Mouse (Mus musculus): ENCODE data around the gene Ano4. TPM values are rescaled to one million over a fixed set of nuclear protein-coding genes. Genes with fewer than 3 reads are reported as not detected.
A peak's percentile ranks its signal among the peaks of the same experiment; 100 is the strongest.

The Ano4 gene
- total RNA-seq (2022): 1 to 10 TPM in 3 of 4 experiments, under 1 TPM in 1; 0.56 to 1.9 (median 1.3) TPM

GRCm38 (mm10) chr10:89344491-89345195 is at the start of gene Ano4:
Gene Ano4 (minus strand): TSS chr10:89344762.
- DNase-seq (ENCODE audit: low spot score in 2 of 2): peak in 1 of 2 experiments; percentile 12

- DNase-seq (ENCODE audit: low spot score in 2 of 2): no peak
Measured at GRCm38 (mm10) chr10:89392687-89393086, 48.1 kb upstream of the Ano4 start.

GRCm38 (mm10) chr10:89391571-89392163 is 47.1 kb upstream of the Ano4 start:
- DNase-seq (ENCODE audit: low spot score in 2 of 2): no peak

GRCm38 (mm10) chr10:89386461-89386860 is 41.9 kb upstream of the Ano4 start:
- DNase-seq (ENCODE audit: low spot score in 2 of 2): no peak

GRCm38 (mm10) chr10:89383462-89383861 is 38.9 kb upstream of the Ano4 start:
- DNase-seq (ENCODE audit: low spot score in 2 of 2): peak; percentile 31 to 51

GRCm38 (mm10) chr10:89377750-89378149 is 33.2 kb upstream of the Ano4 start:
- no peak for DNase-seq (ENCODE audit: low spot score in 2 of 2)

GRCm38 (mm10) chr10:89370051-89370450 is 25.5 kb upstream of the Ano4 start:
- DNase-seq (ENCODE audit: low spot score in 2 of 2): no peak

- no peak for DNase-seq (ENCODE audit: low spot score in 2 of 2)
Measured at GRCm38 (mm10) chr10:89358933-89359332, 14.4 kb upstream of the Ano4 start.

GRCm38 (mm10) chr10:89354639-89355038 is 10.1 kb upstream of the Ano4 start:
- no peak for DNase-seq (ENCODE audit: low spot score in 2 of 2)

- no peak for DNase-seq (ENCODE audit: low spot score in 2 of 2)
Measured at GRCm38 (mm10) chr10:89351416-89351815, 6.9 kb upstream of the Ano4 start.

GRCm38 (mm10) chr10:89345606-89346005 is 1.0 kb upstream of the Ano4 start:
- no peak for DNase-seq (ENCODE audit: low spot score in 2 of 2)

GRCm38 (mm10) chr10:89345196-89345533 is 603 bp upstream of the Ano4 start:
- no peak for DNase-seq (ENCODE audit: low spot score in 2 of 2)

- DNase-seq (ENCODE audit: low spot score in 2 of 2): no peak
Measured at GRCm38 (mm10) chr10:89344132-89344490, 451 bp downstream of the Ano4 start.

- DNase-seq (ENCODE audit: low spot score in 2 of 2): no peak
Measured at GRCm38 (mm10) chr10:89343716-89344115, 846 bp downstream of the Ano4 start.

- no peak for DNase-seq (ENCODE audit: low spot score in 2 of 2)
Measured at GRCm38 (mm10) chr10:89330261-89330660, 14.3 kb downstream of the Ano4 start.

GRCm38 (mm10) chr10:89329806-89330205 is 14.8 kb downstream of the Ano4 start:
- DNase-seq (ENCODE audit: low spot score in 2 of 2): no peak

GRCm38 (mm10) chr10:89328876-89329275 is 15.7 kb downstream of the Ano4 start:
- no peak for DNase-seq (ENCODE audit: low spot score in 2 of 2)

- DNase-seq (ENCODE audit: low spot score in 2 of 2): peak; percentile 17 to 22
Measured at GRCm38 (mm10) chr10:89327004-89327511, 17.5 kb downstream of the Ano4 start.

- no peak for DNase-seq (ENCODE audit: low spot score in 2 of 2)
Measured at GRCm38 (mm10) chr10:89326383-89326782, 18.2 kb downstream of the Ano4 start.

GRCm38 (mm10) chr10:89307566-89307965 is 37.0 kb downstream of the Ano4 start:
- DNase-seq (ENCODE audit: low spot score in 2 of 2): no peak

- no peak for DNase-seq (ENCODE audit: low spot score in 2 of 2)
Measured at GRCm38 (mm10) chr10:89300346-89300745, 44.2 kb downstream of the Ano4 start.

GRCm38 (mm10) chr10:89292784-89293183 is 51.8 kb downstream of the Ano4 start:
- DNase-seq (ENCODE audit: low spot score in 2 of 2): no peak

- no peak for DNase-seq (ENCODE audit: low spot score in 2 of 2)
Measured at GRCm38 (mm10) chr10:89290698-89291097, 53.9 kb downstream of the Ano4 start.

Data from gastrocnemius, adult 8-10 months (tissue).